Mouse (Mus musculus): Measurements from ENCODE around the gene Dlx3.
A peak's percentile ranks its signal among the peaks of the same experiment; 100 is the strongest.

The Dlx3 gene

GRCm38 (mm10) chr11:95122100-95122489 is 2.2 kb downstream of the Dlx3 start:
- no peak for DNase-seq (ENCODE audit: low read depth, low spot score)

- DNase-seq (ENCODE audit: low read depth, low spot score): no peak
These were observed 5.5 kb downstream of the Dlx3 start for GRCm38 (mm10) chr11:95125366-95125948.

- DNase-seq (ENCODE audit: low read depth, low spot score): no peak
These were observed 6.6 kb downstream of the Dlx3 start for GRCm38 (mm10) chr11:95126272-95127245.

GRCm38 (mm10) chr11:95128359-95128758 is 8.4 kb downstream of the Dlx3 start:
- no peak for DNase-seq (ENCODE audit: low read depth, low spot score)

- no peak for DNase-seq (ENCODE audit: low read depth, low spot score)
These were observed 10.8 kb downstream of the Dlx3 start for GRCm38 (mm10) chr11:95130668-95131252.

GRCm38 (mm10) chr11:95133321-95133720 is 13.4 kb downstream of the Dlx3 start:
- DNase-seq (ENCODE audit: low read depth, low spot score): peak; percentile 63

- DNase-seq (ENCODE audit: low read depth, low spot score): no peak
These were observed 17.4 kb downstream of the Dlx3 start for GRCm38 (mm10) chr11:95137281-95137680.

GRCm38 (mm10) chr11:95139871-95140270 is 20.0 kb downstream of the Dlx3 start:
- no peak for DNase-seq (ENCODE audit: low read depth, low spot score)

GRCm38 (mm10) chr11:95142258-95142657 is 22.3 kb downstream of the Dlx3 start:
- no peak for DNase-seq (ENCODE audit: low read depth, low spot score)

GRCm38 (mm10) chr11:95142980-95143575 is 23.2 kb downstream of the Dlx3 start:
- DNase-seq (ENCODE audit: low read depth, low spot score): peak; percentile 32

GRCm38 (mm10) chr11:95143663-95144062 is 23.7 kb downstream of the Dlx3 start:
- no peak for DNase-seq (ENCODE audit: low read depth, low spot score)

- DNase-seq (ENCODE audit: low read depth, low spot score): no peak
These were observed 24.4 kb downstream of the Dlx3 start for GRCm38 (mm10) chr11:95144091-95144945.

GRCm38 (mm10) chr11:95144946-95145483 is 25.1 kb downstream of the Dlx3 start:
- peak; percentile 30 for DNase-seq (ENCODE audit: low read depth, low spot score)

- DNase-seq (ENCODE audit: low read depth, low spot score): peak; percentile 56
These were observed 26.0 kb downstream of the Dlx3 start, which contains the start of gene Dlx4 for GRCm38 (mm10) chr11:95145851-95146403. Gene Dlx4, minus strand, starts transcription at chr11:95146263.

GRCm38 (mm10) chr11:95148754-95149153 is 28.8 kb downstream of the Dlx3 start:
- DNase-seq (ENCODE audit: low read depth, low spot score): no peak

GRCm38 (mm10) chr11:95149462-95150268 is 29.7 kb downstream of the Dlx3 start:
- no peak for DNase-seq (ENCODE audit: low read depth, low spot score)

- DNase-seq (ENCODE audit: low read depth, low spot score): peak; percentile 27
These were observed 30.5 kb downstream of the Dlx3 start for GRCm38 (mm10) chr11:95150269-95151049.

- DNase-seq (ENCODE audit: low read depth, low spot score): no peak
These were observed 33.2 kb downstream of the Dlx3 start for GRCm38 (mm10) chr11:95153116-95153515.

- no peak for DNase-seq (ENCODE audit: low read depth, low spot score)
These were observed 33.8 kb downstream of the Dlx3 start for GRCm38 (mm10) chr11:95153681-95154080.
